Mouse (Mus musculus) embryo, embryonic 9.5 days (tissue): Measurements from ENCODE around the gene Msh5.
A peak's percentile ranks its signal among the peaks of the same experiment; 100 is the strongest.

Experiments used
- DNase-seq: peaks from one replicate; pipeline ENCODE4 v3.0.0-alpha.2; 2017; ENCODE audit errors: extremely low spot score

Gene Msh5

GRCm38 (mm10) chr17:35070556-35071229 is 24.1 kb upstream of the Msh5 start:
- DNase-seq: no peak

- DNase-seq: no peak
These were observed 21.8 kb upstream of the Msh5 start for GRCm38 (mm10) chr17:35068213-35068914.

GRCm38 (mm10) chr17:35066084-35066483 is 19.5 kb upstream of the Msh5 start, which contains the start of gene Mpig6b:
Gene Mpig6b, minus strand, starts transcription at chr17:35066184.
- no peak for DNase-seq

GRCm38 (mm10) chr17:35064951-35065947 is 18.7 kb upstream of the Msh5 start, which contains the start of gene Ly6g6c:
Gene Ly6g6c, plus strand, starts transcription at chr17:35065388.
- peak; percentile 61 for DNase-seq

GRCm38 (mm10) chr17:35064378-35064877 is 17.9 kb upstream of the Msh5 start:
- no peak for DNase-seq

GRCm38 (mm10) chr17:35063466-35063865 is 16.9 kb upstream of the Msh5 start:
- no peak for DNase-seq

GRCm38 (mm10) chr17:35061299-35061698 is 14.8 kb upstream of the Msh5 start:
- DNase-seq: no peak

- no peak for DNase-seq
These were observed 14.3 kb upstream of the Msh5 start for GRCm38 (mm10) chr17:35060737-35061297.

- no peak for DNase-seq
These were observed 13.5 kb upstream of the Msh5 start for GRCm38 (mm10) chr17:35060071-35060470.

GRCm38 (mm10) chr17:35058911-35059892 is 12.7 kb upstream of the Msh5 start, which contains the start of gene Ddah2:
Gene Ddah2, plus strand, starts transcription at chr17:35059035.
- DNase-seq: peak; percentile 95

- no peak for DNase-seq
These were observed 11.8 kb upstream of the Msh5 start for GRCm38 (mm10) chr17:35058316-35058715.

GRCm38 (mm10) chr17:35057090-35057489 is 10.5 kb upstream of the Msh5 start:
- no peak for DNase-seq

GRCm38 (mm10) chr17:35055691-35056495 is 9.3 kb upstream of the Msh5 start:
- DNase-seq: no peak

GRCm38 (mm10) chr17:35052271-35052798 is 5.8 kb upstream of the Msh5 start:
- DNase-seq: no peak

- peak; percentile 79 for DNase-seq
These were observed 4.9 kb upstream of the Msh5 start for GRCm38 (mm10) chr17:35051156-35052086.

- peak; percentile 81 for DNase-seq
These were observed 3.7 kb upstream of the Msh5 start for GRCm38 (mm10) chr17:35050126-35050750.

GRCm38 (mm10) chr17:35049561-35050016 is 3.0 kb upstream of the Msh5 start, which contains the start of gene Clic1:
Gene Clic1, plus strand, starts transcription at chr17:35049966.
- peak; percentile 85 for DNase-seq
